Mouse (Mus musculus): ENCODE data around the gene Pmf1. TPM values are rescaled to one million over a fixed set of nuclear protein-coding genes. Genes with fewer than 3 reads are reported as not detected.

The Pmf1 gene
- 31.6 and 33.5 TPM in 2 replicates for polyA plus RNA-seq (2015; fragmentation: Nextera tagmentation; extraction: Ambion mirVana)

- H3K4me2 ChIP-seq: peak within 1 kb of the TSS; percentile 69
- H3K36me3 ChIP-seq: peaks cover 40% of the 10 kb centered on the region
- no peaks in the 10 kb centered on the region for H3K9me3 ChIP-seq
- under 1% methylated on average over 54 of the region's 54 CpGs for WGBS
- peak within 1 kb of the TSS; percentile 90 for H3K27ac ChIP-seq (replicated peaks)
- H3K9ac ChIP-seq: peak within 1 kb of the TSS; percentile 86
- no peaks in the 10 kb centered on the region for H3K27me3 ChIP-seq
- peak; percentile 91 for ATAC-seq (ENCODE audit: low read depth)
- H3K4me3 ChIP-seq: peak within 1 kb of the TSS; percentile 63
- peaks cover 27% of the 10 kb centered on the region for H3K4me1 ChIP-seq (replicated peaks)
Measured at GRCm38 (mm10) chr3:88409741-88410644, at the start of gene Pmf1. TSS of gene Pmf1 (minus strand) at chr3:88410331.

GRCm38 (mm10) chr3:88458778-88459219 lies 48.7 kb upstream of the Pmf1 start:
- H3K9me3 ChIP-seq: no peaks in the 10 kb centered on the region
- H3K9ac ChIP-seq: peak overlapping the region; percentile 75
- H3K4me1 ChIP-seq (replicated peaks): peaks cover 43% of the 10 kb centered on the region
- no peaks in the 10 kb centered on the region for H3K36me3 ChIP-seq
- peak overlapping the region; percentile 86 for H3K27ac ChIP-seq (replicated peaks)
- under 1% methylated on average over 14 of the region's 14 CpGs for WGBS
- H3K27me3 ChIP-seq: no peaks in the 10 kb centered on the region
- H3K4me2 ChIP-seq: peak overlapping the region; percentile 72
- peak; percentile 86 for ATAC-seq (ENCODE audit: low read depth)
- peak overlapping the region; percentile 47 for H3K4me3 ChIP-seq

GRCm38 (mm10) chr3:88456746-88457532 lies 46.8 kb upstream of the Pmf1 start:
- WGBS: 71% methylated on average over 7 of the region's 7 CpGs
- H3K4me2 ChIP-seq: peak overlapping the region; percentile 72
- peak overlapping the region; percentile 75 for H3K9ac ChIP-seq
- peak overlapping the region; percentile 13; the same call in 1 of the 2 replicates for H3K27ac ChIP-seq (replicated peaks)
- H3K4me3 ChIP-seq: peak overlapping the region; percentile 47
- no peak for ATAC-seq (ENCODE audit: low read depth)
- peaks cover 43% of the 10 kb centered on the region for H3K4me1 ChIP-seq (replicated peaks)
- H3K27me3 ChIP-seq: peaks cover 2% of the 10 kb centered on the region; the same call in 1 of the 2 replicates
- H3K9me3 ChIP-seq: no peaks in the 10 kb centered on the region
- peaks cover 12% of the 10 kb centered on the region for H3K36me3 ChIP-seq

- Histone ChIP-seq H3K9ac (no peak overlapping the region), H3K27me3 (peaks cover 8% of the 10 kb centered on the region; the same call in 1 of the 2 replicates), H3K9me3 (no peaks in the 10 kb centered on the region), H3K4me1 (replicated peaks) (peaks cover 42% of the 10 kb centered on the region), H3K4me2 (0 out of 2 replicates have a peak overlapping the region, but pooled peaks have one; percentile 72), H3K27ac (replicated peaks) (no peak overlapping the region), H3K4me3 (no peak overlapping the region), H3K36me3 (peaks cover 18% of the 10 kb centered on the region)
- no peak for ATAC-seq (ENCODE audit: low read depth)
- 79% methylated on average over 8 of the region's 8 CpGs for WGBS
Measured at GRCm38 (mm10) chr3:88456313-88456712, 46.2 kb upstream of the Pmf1 start.

- Histone ChIP-seq H3K4me1 (replicated peaks) (peaks cover 37% of the 10 kb centered on the region), H3K9me3 (no peaks in the 10 kb centered on the region), H3K4me3 (no peak overlapping the region), H3K27me3 (peaks cover 13% of the 10 kb centered on the region; the same call in 1 of the 2 replicates), H3K36me3 (peaks cover 24% of the 10 kb centered on the region), H3K9ac (peak overlapping the region; percentile 50; the same call in 1 of the 2 replicates), H3K4me2 (no peak overlapping the region), H3K27ac (replicated peaks) (no peak overlapping the region)
- no peak for ATAC-seq (ENCODE audit: low read depth)
- 86% methylated on average over 18 of the region's 18 CpGs for WGBS
Measured at GRCm38 (mm10) chr3:88455588-88456264, 45.6 kb upstream of the Pmf1 start.

- Histone ChIP-seq H3K9me3 (no peaks in the 10 kb centered on the region), H3K4me3 (no peak overlapping the region), H3K36me3 (peaks cover 31% of the 10 kb centered on the region), H3K4me2 (no peak overlapping the region), H3K4me1 (replicated peaks) (peaks cover 39% of the 10 kb centered on the region), H3K9ac (peak overlapping the region; percentile 50; the same call in 1 of the 2 replicates), H3K27me3 (peaks cover 20% of the 10 kb centered on the region), H3K27ac (replicated peaks) (no peak overlapping the region)
- 56% methylated on average over 9 of the region's 9 CpGs for WGBS
- no peak for ATAC-seq (ENCODE audit: low read depth)
Measured at GRCm38 (mm10) chr3:88454762-88455587, 44.8 kb upstream of the Pmf1 start.

GRCm38 (mm10) chr3:88453986-88454385 lies 43.9 kb upstream of the Pmf1 start:
- H3K9ac ChIP-seq: no peak overlapping the region
- WGBS: 75% methylated on average over 8 of the region's 8 CpGs
- H3K27ac ChIP-seq (replicated peaks): no peak overlapping the region
- no peaks in the 10 kb centered on the region for H3K9me3 ChIP-seq
- no peak overlapping the region for H3K4me2 ChIP-seq
- no peak for ATAC-seq (ENCODE audit: low read depth)
- H3K4me3 ChIP-seq: no peak overlapping the region
- H3K27me3 ChIP-seq: peaks cover 28% of the 10 kb centered on the region
- H3K4me1 ChIP-seq (replicated peaks): peaks cover 44% of the 10 kb centered on the region
- H3K36me3 ChIP-seq: peaks cover 41% of the 10 kb centered on the region

- no peak for ATAC-seq (ENCODE audit: low read depth)
- Histone ChIP-seq H3K9me3 (no peaks in the 10 kb centered on the region), H3K9ac (0 out of 2 replicates have a peak overlapping the region, but pooled peaks have one; percentile 17), H3K4me3 (no peak overlapping the region), H3K27me3 (peaks cover 31% of the 10 kb centered on the region), H3K36me3 (peaks cover 45% of the 10 kb centered on the region), H3K4me1 (replicated peaks) (peaks cover 39% of the 10 kb centered on the region), H3K4me2 (no peak overlapping the region), H3K27ac (replicated peaks) (no peak overlapping the region)
- WGBS: 47% methylated on average over 8 of the region's 8 CpGs
Measured at GRCm38 (mm10) chr3:88453369-88453768, 43.2 kb upstream of the Pmf1 start.

- H3K4me2 ChIP-seq: no peak overlapping the region
- peaks cover 52% of the 10 kb centered on the region for H3K36me3 ChIP-seq
- no peaks in the 10 kb centered on the region for H3K9me3 ChIP-seq
- no peak for ATAC-seq (ENCODE audit: low read depth)
- H3K9ac ChIP-seq: no peak overlapping the region
- H3K4me3 ChIP-seq: no peak overlapping the region
- H3K27ac ChIP-seq (replicated peaks): no peak overlapping the region
- peaks cover 33% of the 10 kb centered on the region for H3K4me1 ChIP-seq (replicated peaks)
- 79% methylated on average over 6 of the region's 6 CpGs for WGBS
- peaks cover 31% of the 10 kb centered on the region for H3K27me3 ChIP-seq
Measured at GRCm38 (mm10) chr3:88452716-88453115, 42.6 kb upstream of the Pmf1 start.

GRCm38 (mm10) chr3:88452246-88452645 lies 42.1 kb upstream of the Pmf1 start:
- Histone ChIP-seq H3K9ac (no peak overlapping the region), H3K4me1 (replicated peaks) (peaks cover 28% of the 10 kb centered on the region), H3K4me2 (no peak overlapping the region), H3K27ac (replicated peaks) (no peak overlapping the region), H3K9me3 (no peaks in the 10 kb centered on the region), H3K4me3 (no peak overlapping the region), H3K36me3 (peaks cover 57% of the 10 kb centered on the region), H3K27me3 (peaks cover 31% of the 10 kb centered on the region)
- 66% methylated on average over 5 of the region's 5 CpGs for WGBS
- ATAC-seq (ENCODE audit: low read depth): no peak

All from neural tube, embryonic 13.5 days (tissue).